Comparison of ENCODE assay signal across 22 mouse cellular contexts in genomic region chr15:96817626-96818025, GRCm38 (mm10).
"Had no signal": no experiment of that assay in that cellular context is flagged by ENCODE, and none has a peak within 500 bp of the region (broad histone marks: within the 10 kb centered on the region; RNA-seq: fewer than 3 reads in every experiment).

No protein-coding gene starts in this region.

- H3K27me3 ChIP-seq: heart, embryonic 12.5 days; hindbrain, embryonic 13.5 days; hindbrain, embryonic 15.5 days; intestine, embryonic 15.5 days; limb, embryonic 12.5 days had no signal

- H3K9me3 ChIP-seq: heart, embryonic 10.5 days; hindbrain, embryonic 15.5 days; intestine, embryonic 15.5 days; limb, embryonic 10.5 days; limb, embryonic 12.5 days had no signal

- DNase-seq: gastrocnemius, postnatal 14 days; gastrocnemius, postnatal 36 days; heart, postnatal 10 days; heart, postnatal 4 days; kidney, adult 18-20 months; kidney, adult 8-10 months; kidney, postnatal 10 days; kidney, postnatal 25 days; kidney, postnatal 4 days; liver had no signal

- H3K36me3 ChIP-seq: heart, embryonic 10.5 days; heart, embryonic 12.5 days; hindbrain, embryonic 13.5 days; hindbrain, embryonic 15.5 days; intestine, embryonic 15.5 days; limb, embryonic 10.5 days; limb, embryonic 12.5 days had no signal

- H3K4me3 ChIP-seq: heart, embryonic 10.5 days; heart, embryonic 12.5 days; hindbrain, embryonic 13.5 days; hindbrain, embryonic 15.5 days; intestine, embryonic 15.5 days; layer of hippocampus, adult 2 months; left cerebral cortex, adult 2 months; limb, embryonic 10.5 days; limb, embryonic 12.5 days had no signal

- ATAC-seq: hindbrain, postnatal 0 days; intestine, embryonic 15.5 days; intestine, postnatal 0 days had no signal

- H3K27ac ChIP-seq: hindbrain, embryonic 13.5 days; hindbrain, embryonic 15.5 days; hindbrain, postnatal 0 days; intestine, embryonic 15.5 days; layer of hippocampus, adult 2 months; left cerebral cortex, adult 2 months; limb, embryonic 10.5 days; limb, embryonic 12.5 days had no signal

- H3K9ac ChIP-seq: heart, embryonic 12.5 days; hindbrain, embryonic 13.5 days; hindbrain, embryonic 15.5 days; intestine, embryonic 15.5 days; limb, embryonic 12.5 days had no signal

- H3K4me2 ChIP-seq: heart, embryonic 12.5 days; hindbrain, embryonic 13.5 days; hindbrain, embryonic 15.5 days; intestine, embryonic 15.5 days; limb, embryonic 12.5 days; liver, embryonic 11.5 days had no signal

- H3K4me1 ChIP-seq: heart, embryonic 10.5 days; heart, embryonic 12.5 days; hindbrain, embryonic 13.5 days; hindbrain, embryonic 15.5 days; intestine, embryonic 15.5 days; limb, embryonic 12.5 days had no signal
